Mouse (Mus musculus): Measurements from ENCODE around the gene Ryr3.

DNA sequence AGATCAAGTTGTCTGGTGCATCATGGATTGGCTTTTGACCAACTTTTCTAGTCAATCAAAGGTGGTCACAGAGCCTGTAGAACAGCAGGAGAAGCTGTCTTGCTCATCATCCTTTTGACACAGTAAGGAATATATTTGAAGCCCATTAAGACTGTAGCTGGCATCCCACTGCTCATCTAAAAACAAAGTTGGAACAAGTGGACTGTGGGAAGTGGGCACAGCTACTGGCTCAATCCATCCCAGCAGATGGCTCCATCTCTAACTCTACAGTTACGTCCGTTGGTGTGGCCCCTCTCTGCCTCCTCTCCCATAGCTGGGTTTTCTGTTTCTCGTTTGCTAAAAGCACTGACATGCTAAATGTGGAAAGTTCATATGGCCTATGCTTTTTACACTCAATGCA is 400.9 kb downstream of the Ryr3 start:
- TF ChIP-seq POLR2A (IDR thresholded peaks at IDR 0.05; ENCODE audit: low read depth, low read length) (no peak), CTCF (IDR thresholded peaks at IDR 0.05; ENCODE audit: borderline replicate concordance, insufficient read depth, low read length) (no peak)
